Mouse (Mus musculus) fat pad, adult 2 months (tissue): Measurements from ENCODE around the gene Olfr1278.
"Not testable (repeated sequence)": the region's sequence is repeated elsewhere in the genome, so short reads cannot be mapped to it uniquely, and the experiment has no call there.

Experiments
- DNase-seq: peaks from one replicate; pipeline ENCODE4 v3.0.0-alpha.2; 2011; ENCODE audit warnings: low read depth, low spot score; ENCODE audit errors: extremely low read depth

Gene Olfr1278

GRCm38 (mm10) chr2:111289836-111290235 lies at the start of gene Olfr1278:
Gene Olfr1278 (plus strand): TSS chr2:111290136.
- DNase-seq: no peak

DNA sequence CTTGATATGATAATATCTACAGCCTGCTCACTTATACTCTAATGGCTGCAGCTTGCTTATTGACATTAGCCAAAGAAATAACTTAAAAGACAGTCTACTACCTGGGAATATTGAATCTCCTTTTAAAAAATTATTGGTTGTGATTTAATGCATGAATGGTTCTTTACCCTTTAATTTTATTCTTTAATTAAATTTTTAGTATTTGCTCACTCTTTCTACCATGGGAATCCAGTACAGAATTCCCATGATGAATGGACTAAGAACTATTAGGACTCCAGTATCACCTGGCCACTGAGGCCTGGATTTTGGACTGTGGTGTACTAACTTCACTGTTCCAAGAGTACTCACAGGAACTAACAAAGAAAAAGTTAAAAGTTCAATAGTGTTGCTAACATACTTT lies 35.7 kb upstream of the Olfr1278 start, which contains the start of gene Olfr1276:
TSS of gene Olfr1276 (plus strand) at position 301 of the 400 bp plus-strand sequence.
- no peak for DNase-seq

DNA sequence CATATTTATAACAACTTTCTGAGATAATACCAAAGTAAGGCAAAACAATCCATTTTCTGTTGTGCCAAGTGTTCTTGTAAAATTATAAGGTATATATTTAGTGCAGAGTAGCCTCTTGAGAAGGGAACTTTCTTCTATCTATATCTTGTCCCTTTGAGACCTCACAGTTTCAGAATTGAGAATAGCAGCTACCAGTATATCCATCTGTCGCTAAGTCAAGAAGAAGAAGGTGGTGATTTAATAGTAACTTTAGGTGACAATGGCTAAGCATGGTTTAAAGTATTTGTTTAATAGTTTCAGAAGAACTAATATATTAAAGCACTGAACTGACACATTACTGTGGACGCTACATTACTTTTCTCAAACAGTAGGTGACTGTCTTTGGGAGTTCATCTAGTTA lies 15.9 kb upstream of the Olfr1278 start, which contains the start of gene Olfr1277:
TSS of gene Olfr1277 (minus strand) at position 101 of the 400 bp plus-strand sequence.
- no peak for DNase-seq

DNA sequence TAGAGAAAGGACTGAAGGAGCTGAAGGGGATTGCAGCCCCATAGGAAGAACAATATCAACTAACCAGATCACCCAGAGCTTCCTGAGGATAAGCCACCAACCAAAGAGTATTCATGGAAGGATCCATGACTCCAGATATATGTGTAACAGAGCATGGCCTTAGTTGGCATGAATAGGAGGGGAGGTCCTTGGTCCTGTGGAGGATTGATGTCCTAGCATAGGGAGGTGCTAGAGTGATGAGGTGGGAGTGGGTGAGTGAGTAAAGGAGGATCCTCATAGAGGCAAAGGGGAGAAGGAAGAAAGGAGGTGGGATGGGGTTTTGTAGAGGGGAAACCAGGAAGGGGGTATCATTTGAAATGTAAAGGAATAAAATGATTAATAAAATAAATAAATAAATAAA lies 8.6 kb downstream of the Olfr1278 start:
- DNase-seq: no peak

- DNase-seq: no peak
Observed at GRCm38 (mm10) chr2:111300374-111300773, 10.4 kb downstream of the Olfr1278 start, which contains the start of gene Olfr1279. Gene Olfr1279 (plus strand): TSS chr2:111300635.

GRCm38 (mm10) chr2:111313717-111314116 lies 23.8 kb downstream of the Olfr1278 start, which contains the start of gene Olfr1280:
Gene Olfr1280 (plus strand): TSS chr2:111314017.
- no peak for DNase-seq

DNA sequence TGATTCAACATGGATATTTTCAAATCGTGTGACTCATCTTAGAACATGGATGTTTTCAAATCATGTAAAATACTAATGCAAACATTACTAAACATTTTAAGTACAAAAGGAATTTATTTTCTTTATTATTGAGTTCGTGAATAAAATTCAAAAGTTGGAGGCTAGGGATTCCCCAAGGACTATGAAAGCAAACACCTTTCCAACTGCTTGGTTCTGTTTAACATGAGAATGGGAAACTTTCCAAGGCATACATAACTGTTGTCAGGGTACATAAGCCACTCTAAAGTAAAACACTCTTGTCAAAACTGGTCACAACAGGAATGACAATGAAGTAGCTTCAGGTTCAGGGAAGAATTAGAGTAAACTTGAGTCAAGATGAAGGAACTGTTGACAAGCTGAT lies 36.3 kb downstream of the Olfr1278 start, which contains the start of gene Olfr1281:
TSS of gene Olfr1281 (plus strand) at position 301 of the 400 bp plus-strand sequence.
- no peak for DNase-seq

- not testable (repeated sequence) for DNase-seq
Observed at GRCm38 (mm10) chr2:111333721-111334120, 43.8 kb downstream of the Olfr1278 start.

DNA sequence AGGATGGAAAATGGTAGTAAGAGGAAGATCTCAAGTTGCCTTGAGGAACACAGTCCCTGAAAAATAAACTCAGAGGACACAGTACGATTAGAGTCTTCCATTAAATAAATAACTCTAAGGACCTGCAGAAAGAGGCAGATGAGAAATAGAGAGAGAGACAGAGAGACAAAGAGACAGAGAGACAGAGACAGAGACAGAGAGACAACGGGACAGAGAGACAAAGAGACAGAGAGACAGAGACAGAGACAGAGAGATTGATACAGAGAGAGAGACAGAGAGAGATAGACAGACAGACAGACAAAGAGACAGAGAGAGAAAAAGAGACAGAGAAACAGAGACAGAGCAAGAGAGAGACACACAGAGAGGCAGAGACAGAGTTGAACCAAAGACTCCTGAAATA lies 46.0 kb downstream of the Olfr1278 start, which contains the start of gene Olfr1282:
TSS of gene Olfr1282 (minus strand) at position 101 of the 400 bp plus-strand sequence.
- DNase-seq: no peak
